Mouse (Mus musculus) stomach, embryonic 14.5 days (tissue): ENCODE data around the gene Med23. TPM values are rescaled to one million over a fixed set of nuclear protein-coding genes. Genes with fewer than 3 reads are reported as not detected.

ENCODE experiments used
- ATAC-seq: fragments of 200-750 bp; cut with Nextera tagmentation; 2 replicates; pipeline ENCODE4 v1.8.0; 2017; ENCODE audit warnings: low read depth, moderate TSS enrichment; ENCODE audit not compliant: insufficient number of reproducible peaks, insufficient read depth, low FRiP score
- H3K27ac ChIP-seq: fragments of 300-500 bp; sonication (generic); 2 replicates; pipeline ENCODE4 v1.5.1; 2014; ENCODE audit warnings: mild to moderate bottlenecking, low read length, moderate library complexity, mixed read lengths
- H3K27me3 ChIP-seq: fragments of 300-500 bp; sonication (generic); 2 replicates; pipeline ENCODE4 v1.6.1; 2014; ENCODE audit warnings: low read length, control low read depth, mixed read lengths; ENCODE audit not compliant: control insufficient read depth, insufficient read depth
- H3K36me3 ChIP-seq: fragments of 300-500 bp; sonication (generic); 2 replicates; pipeline ENCODE4 v1.6.1; 2014; ENCODE audit warnings: mild to moderate bottlenecking, control low read depth, low read length, moderate library complexity, mixed read lengths; ENCODE audit not compliant: control insufficient read depth, insufficient read depth
- H3K4me1 ChIP-seq: fragments of 300-500 bp; sonication (generic); 2 replicates; pipeline ENCODE4 v1.6.1; 2014; ENCODE audit warnings: low read length, control low read depth, mixed read lengths; ENCODE audit not compliant: control insufficient read depth, insufficient read depth
- H3K4me2 ChIP-seq: fragments of 300-500 bp; sonication (generic); replicated peaks from 2 replicates; pipeline ENCODE4 v1.6.1; 2014; ENCODE audit warnings: low read depth, low read length, control low read depth
- H3K4me3 ChIP-seq: fragments of 300-500 bp; sonication (generic); 2 replicates; pipeline ENCODE4 v1.5.1; 2014; ENCODE audit warnings: low read depth, low read length, control low read depth
- H3K9ac ChIP-seq: fragments of 300-500 bp; sonication (generic); replicated peaks from 2 replicates; pipeline ENCODE4 v1.6.1; 2014; ENCODE audit warnings: low read depth, mild to moderate bottlenecking, control low read depth, low read length, moderate library complexity, mixed read lengths
- H3K9me3 ChIP-seq: fragments of 300-500 bp; sonication (generic); 2 replicates; pipeline ENCODE4 v1.6.1; 2016; ENCODE audit warnings: low read depth, low read length, control low read depth; ENCODE audit not compliant: control insufficient read depth
- whole genome bisulfite sequencing: fragments of 180-500 bp; shearing (Covaris S2); extraction: QIAGEN DNeasy Blood & Tissue Kit; methylation state at CpG from one replicate; pipeline ENCODE4 v1.1.7; 2014; 5-methylcytosine and 5-hydroxymethylcytosine counted together
- polyA plus RNA-seq: library from polyadenylated mRNA; unstranded; fragments of >200 nt; fragmentation: Nextera tagmentation; extraction: Ambion mirVana; gene quantifications from 2 replicates; pipeline ENCODE4 v1.2.1, GENCODE M21; 2014

The Med23 gene
- polyA plus RNA-seq, 1 experiment from 2014 or later, result 29.1 TPM

DNA sequence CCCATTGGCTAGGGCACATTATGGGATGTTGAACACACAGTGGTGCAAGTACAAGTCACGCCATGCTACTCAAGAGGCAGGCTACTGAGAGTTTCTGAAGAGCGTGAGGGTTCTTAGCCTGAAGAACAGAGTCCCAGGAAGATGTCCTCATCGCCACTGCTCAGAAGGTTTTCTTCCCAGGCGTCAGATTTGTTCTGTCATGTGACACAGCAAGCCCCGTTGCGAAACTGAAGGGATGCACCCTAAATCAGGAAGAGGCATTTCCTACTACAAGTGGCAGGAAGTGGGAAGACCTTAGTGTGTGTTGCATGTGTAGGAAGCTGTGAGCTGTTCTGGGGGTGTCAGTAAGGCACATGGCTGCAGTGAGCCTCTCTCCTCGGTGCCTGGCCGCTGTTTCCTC, 41.4 kb downstream of the Med23 start:
- H3K4me3 ChIP-seq, result no peak overlapping the region
- H3K27me3 ChIP-seq, result no peaks in the 10 kb centered on the region
- H3K27ac ChIP-seq, result no peak overlapping the region
- 87% methylated on average over 8 of the region's 8 CpGs for WGBS
- H3K4me1 ChIP-seq, result no peaks in the 10 kb centered on the region
- no peaks in the 10 kb centered on the region for H3K9me3 ChIP-seq
- H3K9ac ChIP-seq, result no peak overlapping the region
- peaks cover 67% of the 10 kb centered on the region for H3K36me3 ChIP-seq
- H3K4me2 ChIP-seq, result no peak overlapping the region
- no peak for ATAC-seq

DNA sequence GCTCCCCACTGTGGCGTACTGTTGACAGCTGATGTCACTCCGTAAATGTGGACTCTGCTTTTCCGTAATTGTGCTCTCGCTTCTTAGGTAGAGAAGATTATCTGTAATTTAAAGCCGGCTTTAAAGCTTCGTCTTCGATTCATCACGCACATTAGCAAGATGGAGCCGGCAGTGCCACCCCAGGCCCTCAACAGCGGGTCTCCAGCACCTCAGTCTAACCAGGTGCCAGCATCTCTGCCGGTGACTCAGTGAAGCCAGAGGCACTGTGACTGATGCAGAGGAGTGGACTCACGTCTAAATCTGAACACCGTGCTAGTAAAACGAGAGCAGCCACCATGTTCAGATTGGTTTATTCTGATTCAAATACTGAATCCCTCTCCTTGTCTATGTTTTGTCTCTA, 42.8 kb downstream of the Med23 start:
- ATAC-seq, result no peak
- WGBS, result 93% methylated on average over 14 of the region's 14 CpGs

DNA sequence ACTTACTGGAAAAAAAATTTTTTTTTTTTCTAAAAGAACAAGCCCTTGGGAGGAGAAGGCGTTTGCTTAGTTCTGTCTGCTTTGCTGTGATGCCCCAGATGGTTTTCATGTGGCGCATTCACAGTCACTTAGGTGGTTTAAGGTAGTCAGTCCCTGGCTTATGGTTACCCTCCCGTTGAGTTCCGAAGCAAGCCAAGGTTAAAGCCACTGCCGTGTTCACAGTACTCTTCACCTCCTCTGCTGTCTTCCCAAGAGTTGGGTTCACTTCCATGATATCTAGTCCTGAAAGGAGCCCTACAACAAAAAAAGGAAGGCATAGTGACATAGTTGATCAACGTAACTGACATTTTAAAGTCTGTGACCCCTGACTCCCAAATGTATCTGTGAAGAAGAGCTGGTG, 45.7 kb downstream of the Med23 start:
- Histone ChIP-seq H3K4me2 (no peak overlapping the region), H3K27ac (no peak overlapping the region), H3K9me3 (no peaks in the 10 kb centered on the region), H3K27me3 (no peaks in the 10 kb centered on the region), H3K36me3 (peaks cover 28% of the 10 kb centered on the region), H3K9ac (no peak overlapping the region), H3K4me3 (no peak overlapping the region), H3K4me1 (no peaks in the 10 kb centered on the region)
- ATAC-seq, result no peak
- 87% methylated on average over 6 of the region's 6 CpGs for WGBS

More for the DNA sequence above, 42.8 kb downstream of the Med23 start:
- H3K9me3 ChIP-seq, result no peaks in the 10 kb centered on the region
- no peaks in the 10 kb centered on the region for H3K4me1 ChIP-seq
- H3K27me3 ChIP-seq, result no peaks in the 10 kb centered on the region
- no peak overlapping the region for H3K27ac ChIP-seq
- H3K36me3 ChIP-seq, result peaks cover 56% of the 10 kb centered on the region
- no peak overlapping the region for H3K9ac ChIP-seq
- no peak overlapping the region for H3K4me3 ChIP-seq
- H3K4me2 ChIP-seq, result no peak overlapping the region

DNA sequence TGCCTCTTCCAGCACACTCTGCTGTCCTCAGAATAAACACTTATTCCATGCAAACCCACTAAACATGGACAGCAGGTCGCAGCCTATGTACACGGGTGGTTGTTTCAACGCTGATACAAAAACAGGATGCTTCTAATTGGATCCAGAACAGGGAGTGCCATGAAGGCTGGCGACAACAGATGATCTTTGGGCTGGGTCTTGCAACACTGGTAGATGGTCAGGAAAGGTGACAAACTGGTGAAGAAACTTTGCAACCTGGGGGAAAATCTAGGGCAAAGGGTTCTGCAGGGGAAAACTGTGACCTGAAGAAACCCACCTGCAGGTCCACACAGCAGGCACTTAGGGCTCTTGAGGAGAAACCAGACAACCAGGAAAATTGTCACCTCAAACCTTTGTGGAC, 53.2 kb downstream of the Med23 start:
- no peak overlapping the region for H3K9ac ChIP-seq
- WGBS, result 78% methylated on average over 4 of the region's 4 CpGs
- no peak overlapping the region for H3K4me2 ChIP-seq
- no peaks in the 10 kb centered on the region for H3K36me3 ChIP-seq
- H3K9me3 ChIP-seq, result no peaks in the 10 kb centered on the region
- no peaks in the 10 kb centered on the region for H3K27me3 ChIP-seq
- peaks cover 10% of the 10 kb centered on the region for H3K4me1 ChIP-seq
- no peak for ATAC-seq
- H3K4me3 ChIP-seq, result no peak overlapping the region
- no peak overlapping the region for H3K27ac ChIP-seq

DNA sequence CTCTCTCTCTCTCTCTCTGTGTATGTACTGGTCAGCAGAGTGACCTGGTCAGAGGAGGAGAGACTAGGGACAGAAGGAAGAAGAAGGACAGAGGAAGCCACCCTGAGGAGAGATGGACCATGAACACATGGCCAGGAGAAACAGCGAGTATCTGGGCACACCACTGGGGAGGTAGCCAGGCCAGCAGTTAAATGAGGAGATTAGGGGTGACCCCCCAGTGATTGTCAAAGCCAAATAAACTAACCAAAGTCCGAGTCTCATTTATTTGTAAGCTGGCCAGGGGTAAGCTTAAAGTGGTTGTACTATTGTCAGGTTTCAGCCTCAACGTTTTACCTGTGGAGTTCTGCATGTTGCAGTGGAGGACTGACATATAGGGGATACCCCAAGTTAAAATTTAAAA, 54.5 kb downstream of the Med23 start:
- Histone ChIP-seq H3K9ac (no peak overlapping the region), H3K27me3 (no peaks in the 10 kb centered on the region), H3K4me2 (no peak overlapping the region), H3K36me3 (no peaks in the 10 kb centered on the region), H3K4me1 (peaks cover 14% of the 10 kb centered on the region), H3K4me3 (no peak overlapping the region), H3K27ac (no peak overlapping the region), H3K9me3 (no peaks in the 10 kb centered on the region)
- 71% methylated on average over 3 of the region's 3 CpGs for WGBS
- no peak for ATAC-seq

GRCm38 (mm10) chr10:24926380-24926779, 56.6 kb downstream of the Med23 start:
- Histone ChIP-seq H3K4me1 (peaks cover 14% of the 10 kb centered on the region), H3K4me3 (no peak overlapping the region), H3K36me3 (no peaks in the 10 kb centered on the region), H3K27ac (no peak overlapping the region), H3K27me3 (no peaks in the 10 kb centered on the region), H3K9ac (no peak overlapping the region), H3K4me2 (no peak overlapping the region), H3K9me3 (no peaks in the 10 kb centered on the region)
- no peak for ATAC-seq
- WGBS, result 15% methylated on average over 10 of the region's 10 CpGs

- H3K4me1 ChIP-seq, result peaks cover 14% of the 10 kb centered on the region
- H3K4me3 ChIP-seq, result no peak within 1 kb of the TSS
- H3K27ac ChIP-seq, result peak within 1 kb of the TSS; percentile 15; the same call in 1 of the 2 replicates
- ATAC-seq, result 0 out of 2 replicates have a peak, but pooled peaks have one; percentile 44
- H3K9me3 ChIP-seq, result no peaks in the 10 kb centered on the region
- H3K36me3 ChIP-seq, result no peaks in the 10 kb centered on the region
- WGBS, result 11% methylated on average over 14 of the region's 14 CpGs
- peak within 1 kb of the TSS; percentile 35 for H3K4me2 ChIP-seq
- H3K27me3 ChIP-seq, result no peaks in the 10 kb centered on the region
- no peak within 1 kb of the TSS for H3K9ac ChIP-seq
Measured at GRCm38 (mm10) chr10:24926962-24927720, 57.4 kb downstream of the Med23 start, which contains the start of gene Arg1. Gene Arg1, minus strand, starts transcription at chr10:24927484.

GRCm38 (mm10) chr10:24928072-24928471, 58.3 kb downstream of the Med23 start:
- peak overlapping the region; percentile 32; the same call in 1 of the 2 replicates for H3K4me2 ChIP-seq
- H3K4me3 ChIP-seq, result no peak overlapping the region
- H3K27me3 ChIP-seq, result no peaks in the 10 kb centered on the region
- WGBS, result 7% methylated on average over 12 of the region's 12 CpGs
- H3K27ac ChIP-seq, result no peak overlapping the region
- no peak for ATAC-seq
- H3K36me3 ChIP-seq, result no peaks in the 10 kb centered on the region
- no peaks in the 10 kb centered on the region for H3K9me3 ChIP-seq
- no peak overlapping the region for H3K9ac ChIP-seq
- H3K4me1 ChIP-seq, result peaks cover 14% of the 10 kb centered on the region

GRCm38 (mm10) chr10:24930143-24930542, 60.4 kb downstream of the Med23 start:
- Histone ChIP-seq H3K4me1 (peaks cover 14% of the 10 kb centered on the region), H3K9ac (no peak overlapping the region), H3K9me3 (no peaks in the 10 kb centered on the region), H3K4me2 (no peak overlapping the region), H3K27me3 (no peaks in the 10 kb centered on the region), H3K4me3 (no peak overlapping the region), H3K36me3 (no peaks in the 10 kb centered on the region), H3K27ac (no peak overlapping the region)
- ATAC-seq, result no peak
- 78% methylated on average over 6 of the region's 6 CpGs for WGBS
